Mouse (Mus musculus): Measurements from ENCODE around the gene Slc7a8. TPM values are rescaled to one million over a fixed set of nuclear protein-coding genes. Genes with fewer than 3 reads are reported as not detected.

Gene Slc7a8
- total and polyA plus RNA-seq, 3 experiments, result 54.9 to 325 (median 199) TPM

GRCm38 (mm10) chr14:54736555-54737552 is 44.9 kb downstream of the Slc7a8 start:
- DNase-seq (ENCODE audit: low spot score) (no peak), ATAC-seq (ENCODE audit: extremely low read depth, insufficient number of reproducible peaks, low FRiP score, poor library complexity, severe bottlenecking) (no peak)
- peaks cover 95% of the 10 kb centered on the region for H3K36me3 ChIP-seq (replicated peaks)
- H3K4me1 ChIP-seq (ENCODE audit: insufficient read depth, low read depth, low read length), result peaks cover 11% of the 10 kb centered on the region; the same call in 1 of the 2 replicates
- TF ChIP-seq GATA1 (IDR thresholded peaks at IDR 0.05; ENCODE audit: borderline replicate concordance, low read length) (no peak), GATA2 (IDR thresholded peaks at IDR 0.05; ENCODE audit: borderline replicate concordance, low read depth, low read length) (no peak), CTCF (IDR thresholded peaks at IDR 0.05; ENCODE audit: low read depth, low read length) (no peak), POLR2AphosphoS5 (IDR thresholded peaks at IDR 0.05; ENCODE audit: insufficient replicate concordance, low read depth, low read length) (no peak), TAL1 (conservative IDR thresholded peaks at IDR 0.05; ENCODE audit: low read depth, low read length) (no peak)
- no peaks in the 10 kb centered on the region for H3K9me3 ChIP-seq (replicated peaks)
- no peaks in the 10 kb centered on the region for H3K27me3 ChIP-seq (ENCODE audit: insufficient read depth, low read length)
- no peak overlapping the region for H3K4me3 ChIP-seq (ENCODE audit: low read depth, low read length)

- Histone ChIP-seq H3K36me3 (replicated peaks) (peaks cover 97% of the 10 kb centered on the region), H3K4me3 (ENCODE audit: low read depth, low read length) (no peak overlapping the region), H3K27me3 (ENCODE audit: insufficient read depth, low read length) (no peaks in the 10 kb centered on the region), H3K9me3 (replicated peaks) (no peaks in the 10 kb centered on the region), H3K4me1 (ENCODE audit: insufficient read depth, low read depth, low read length) (peaks cover 11% of the 10 kb centered on the region; the same call in 1 of the 2 replicates)
- no peak for ATAC-seq (ENCODE audit: extremely low read depth, insufficient number of reproducible peaks, low FRiP score, poor library complexity, severe bottlenecking)
- TF ChIP-seq CTCF (IDR thresholded peaks at IDR 0.05; ENCODE audit: low read depth, low read length) (no peak), GATA2 (IDR thresholded peaks at IDR 0.05; ENCODE audit: borderline replicate concordance, low read depth, low read length) (no peak), GATA1 (IDR thresholded peaks at IDR 0.05; ENCODE audit: borderline replicate concordance, low read length) (no peak), TAL1 (conservative IDR thresholded peaks at IDR 0.05; ENCODE audit: low read depth, low read length) (no peak), POLR2AphosphoS5 (IDR thresholded peaks at IDR 0.05; ENCODE audit: insufficient replicate concordance, low read depth, low read length) (no peak)
- no peak for DNase-seq (ENCODE audit: low spot score)
Observed at GRCm38 (mm10) chr14:54735221-54735620, 46.5 kb downstream of the Slc7a8 start.

GRCm38 (mm10) chr14:54734004-54734403 is 47.7 kb downstream of the Slc7a8 start:
- H3K27me3 ChIP-seq (ENCODE audit: insufficient read depth, low read length), result no peaks in the 10 kb centered on the region
- no peaks in the 10 kb centered on the region for H3K9me3 ChIP-seq (replicated peaks)
- no peak for TF ChIP-seq CTCF (IDR thresholded peaks at IDR 0.05; ENCODE audit: low read depth, low read length)
- no peak for TF ChIP-seq GATA2 (IDR thresholded peaks at IDR 0.05; ENCODE audit: borderline replicate concordance, low read depth, low read length)
- no peak for TF ChIP-seq POLR2AphosphoS5 (IDR thresholded peaks at IDR 0.05; ENCODE audit: insufficient replicate concordance, low read depth, low read length)
- TF ChIP-seq TAL1 (conservative IDR thresholded peaks at IDR 0.05; ENCODE audit: low read depth, low read length), result no peak
- no peak for TF ChIP-seq GATA1 (IDR thresholded peaks at IDR 0.05; ENCODE audit: borderline replicate concordance, low read length)
- no peak overlapping the region for H3K4me3 ChIP-seq (ENCODE audit: low read depth, low read length)
- DNase-seq (ENCODE audit: low spot score) (no peak), ATAC-seq (ENCODE audit: extremely low read depth, insufficient number of reproducible peaks, low FRiP score, poor library complexity, severe bottlenecking) (no peak)
- H3K36me3 ChIP-seq (replicated peaks), result peaks cover 99% of the 10 kb centered on the region
- peaks cover 14% of the 10 kb centered on the region for H3K4me1 ChIP-seq (ENCODE audit: insufficient read depth, low read depth, low read length)

- Histone ChIP-seq H3K4me1 (ENCODE audit: insufficient read depth, low read depth, low read length) (peaks cover 9% of the 10 kb centered on the region), H3K36me3 (replicated peaks) (peaks cover 98% of the 10 kb centered on the region), H3K9me3 (replicated peaks) (no peaks in the 10 kb centered on the region), H3K27me3 (ENCODE audit: insufficient read depth, low read length) (no peaks in the 10 kb centered on the region), H3K4me3 (ENCODE audit: low read depth, low read length) (no peak overlapping the region)
- ATAC-seq (ENCODE audit: extremely low read depth, insufficient number of reproducible peaks, low FRiP score, poor library complexity, severe bottlenecking) (no peak), DNase-seq (ENCODE audit: low spot score) (no peak)
- TF ChIP-seq GATA1 (IDR thresholded peaks at IDR 0.05; ENCODE audit: borderline replicate concordance, low read length) (no peak), GATA2 (IDR thresholded peaks at IDR 0.05; ENCODE audit: borderline replicate concordance, low read depth, low read length) (no peak), POLR2AphosphoS5 (IDR thresholded peaks at IDR 0.05; ENCODE audit: insufficient replicate concordance, low read depth, low read length) (no peak), TAL1 (conservative IDR thresholded peaks at IDR 0.05; ENCODE audit: low read depth, low read length) (no peak), CTCF (IDR thresholded peaks at IDR 0.05; ENCODE audit: low read depth, low read length) (no peak)
Observed at GRCm38 (mm10) chr14:54732206-54732605, 49.5 kb downstream of the Slc7a8 start.

DNA sequence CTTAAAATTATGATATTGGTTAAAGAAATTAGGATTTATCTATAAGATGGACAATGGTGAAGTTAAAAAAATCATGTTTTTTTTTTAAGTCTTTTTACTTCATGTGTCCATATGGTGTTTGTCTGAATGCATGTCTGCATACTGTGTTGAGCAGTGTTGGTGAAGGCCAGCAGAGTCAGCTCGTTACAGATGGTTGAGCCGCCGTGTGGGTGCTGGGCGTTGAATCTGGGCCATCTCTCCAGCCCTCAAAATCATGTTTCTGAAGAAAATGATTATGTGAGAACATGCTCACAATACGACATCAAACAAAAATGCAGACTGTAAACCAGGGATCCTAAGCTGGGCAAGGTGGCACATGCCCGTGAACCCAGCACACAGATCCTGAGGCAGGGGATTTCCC is 51.4 kb downstream of the Slc7a8 start:
- ATAC-seq (ENCODE audit: extremely low read depth, insufficient number of reproducible peaks, low FRiP score, poor library complexity, severe bottlenecking), result no peak
- DNase-seq (ENCODE audit: low spot score), result no peak
- Histone ChIP-seq H3K36me3 (replicated peaks) (peaks cover 98% of the 10 kb centered on the region), H3K4me1 (ENCODE audit: insufficient read depth, low read depth, low read length) (peaks cover 3% of the 10 kb centered on the region), H3K9me3 (replicated peaks) (peaks cover 5% of the 10 kb centered on the region), H3K4me3 (ENCODE audit: low read depth, low read length) (no peak overlapping the region), H3K27me3 (ENCODE audit: insufficient read depth, low read length) (no peaks in the 10 kb centered on the region)
- no peak for TF ChIP-seq TAL1 (conservative IDR thresholded peaks at IDR 0.05; ENCODE audit: low read depth, low read length)
- no peak for TF ChIP-seq POLR2AphosphoS5 (IDR thresholded peaks at IDR 0.05; ENCODE audit: insufficient replicate concordance, low read depth, low read length)
- TF ChIP-seq CTCF (IDR thresholded peaks at IDR 0.05; ENCODE audit: low read depth, low read length), result no peak
- TF ChIP-seq GATA1 (IDR thresholded peaks at IDR 0.05; ENCODE audit: borderline replicate concordance, low read length), result no peak
- no peak for TF ChIP-seq GATA2 (IDR thresholded peaks at IDR 0.05; ENCODE audit: borderline replicate concordance, low read depth, low read length)

Data from G1E (cell line).